Mouse (Mus musculus) midbrain, postnatal 0 days (tissue): ENCODE measurements around the gene Plod1. TPM values are rescaled to one million over a fixed set of nuclear protein-coding genes. Genes with fewer than 3 reads are reported as not detected.

Source experiments
- ATAC-seq: fragments of 200-750 bp; cut with Nextera tagmentation; 2 replicates; pipeline ENCODE4 v1.8.0; 2017; ENCODE audit warnings: moderate number of reproducible peaks, mild to moderate bottlenecking, moderate TSS enrichment, moderate library complexity; ENCODE audit not compliant: low FRiP score
- DNase-seq: peaks from one replicate; pipeline ENCODE4 v3.0.0-alpha.2; 2015; ENCODE audit warnings: low spot score
- H3K27ac ChIP-seq: fragments of 300-500 bp; sonication (generic); 2 replicates; pipeline ENCODE4 v1.5.1; 2014; ENCODE audit warnings: low read depth, mild to moderate bottlenecking, low read length, mixed read lengths
- H3K27me3 ChIP-seq: fragments of 300-500 bp; sonication (generic); 2 replicates; pipeline ENCODE4 v1.6.1; 2014; ENCODE audit warnings: low read length, control low read depth, mixed read lengths; ENCODE audit not compliant: insufficient read depth
- H3K36me3 ChIP-seq: fragments of 300-500 bp; sonication (generic); 2 replicates; pipeline ENCODE4 v1.6.1; 2014; ENCODE audit warnings: low read length, control low read depth, mixed read lengths; ENCODE audit not compliant: insufficient read depth
- H3K4me1 ChIP-seq: fragments of 300-500 bp; sonication (generic); 2 replicates; pipeline ENCODE4 v1.6.1; 2014; ENCODE audit warnings: mild to moderate bottlenecking, control low read depth, antibody characterized with exemption, low read length, mixed read lengths; ENCODE audit not compliant: insufficient read depth
- H3K4me2 ChIP-seq: fragments of 300-500 bp; sonication (generic); 2 replicates; pipeline ENCODE4 v1.6.1; 2014; ENCODE audit warnings: low read depth, mild to moderate bottlenecking, low read length, mixed read lengths; ENCODE audit not compliant: poor library complexity, severe bottlenecking
- H3K4me3 ChIP-seq: fragments of 300-500 bp; sonication (generic); 2 replicates; pipeline ENCODE4 v1.5.1; 2014; ENCODE audit warnings: low read depth, mild to moderate bottlenecking, low read length, moderate library complexity
- H3K9ac ChIP-seq: fragments of 300-500 bp; sonication (generic); replicated peaks from 2 replicates; pipeline ENCODE4 v1.6.1; 2014; ENCODE audit warnings: mild to moderate bottlenecking, low read length, moderate library complexity, mixed read lengths; ENCODE audit not compliant: poor library complexity, severe bottlenecking
- H3K9me3 ChIP-seq: fragments of 300-500 bp; sonication (generic); 2 replicates; pipeline ENCODE4 v1.6.1; 2016; ENCODE audit warnings: low read length, control low read depth
- CTCF ChIP-seq: IDR thresholded peaks from 2 replicates; pipeline ENCODE4 v1.5.1; 2016; ENCODE audit warnings: antibody characterized with exemption, mild to moderate bottlenecking
- WGBS: fragments of 180-500 bp; shearing (Covaris S2); extraction: QIAGEN DNeasy Blood & Tissue Kit; methylation state at CpG from one replicate; pipeline ENCODE4 v1.1.7; 2014; 5-methylcytosine and 5-hydroxymethylcytosine counted together
- polyA plus RNA-seq: library from polyadenylated mRNA; unstranded; fragments of >200 nt; fragmentation: Nextera tagmentation; extraction: Ambion mirVana; gene quantifications from 2 replicates; pipeline ENCODE4 v1.2.1, GENCODE M21; 2015
- total RNA-seq: library from RNA; depleted of rRNA; stranded (reverse); fragments of >200 nt; gene quantifications from 2 replicates; pipeline ENCODE4 v1.2.3, GENCODE M21; 2014

The Plod1 gene
- total and polyA plus RNA-seq, 2 experiments from 2014 or later = 20.0 to 26.1 TPM

DNA sequence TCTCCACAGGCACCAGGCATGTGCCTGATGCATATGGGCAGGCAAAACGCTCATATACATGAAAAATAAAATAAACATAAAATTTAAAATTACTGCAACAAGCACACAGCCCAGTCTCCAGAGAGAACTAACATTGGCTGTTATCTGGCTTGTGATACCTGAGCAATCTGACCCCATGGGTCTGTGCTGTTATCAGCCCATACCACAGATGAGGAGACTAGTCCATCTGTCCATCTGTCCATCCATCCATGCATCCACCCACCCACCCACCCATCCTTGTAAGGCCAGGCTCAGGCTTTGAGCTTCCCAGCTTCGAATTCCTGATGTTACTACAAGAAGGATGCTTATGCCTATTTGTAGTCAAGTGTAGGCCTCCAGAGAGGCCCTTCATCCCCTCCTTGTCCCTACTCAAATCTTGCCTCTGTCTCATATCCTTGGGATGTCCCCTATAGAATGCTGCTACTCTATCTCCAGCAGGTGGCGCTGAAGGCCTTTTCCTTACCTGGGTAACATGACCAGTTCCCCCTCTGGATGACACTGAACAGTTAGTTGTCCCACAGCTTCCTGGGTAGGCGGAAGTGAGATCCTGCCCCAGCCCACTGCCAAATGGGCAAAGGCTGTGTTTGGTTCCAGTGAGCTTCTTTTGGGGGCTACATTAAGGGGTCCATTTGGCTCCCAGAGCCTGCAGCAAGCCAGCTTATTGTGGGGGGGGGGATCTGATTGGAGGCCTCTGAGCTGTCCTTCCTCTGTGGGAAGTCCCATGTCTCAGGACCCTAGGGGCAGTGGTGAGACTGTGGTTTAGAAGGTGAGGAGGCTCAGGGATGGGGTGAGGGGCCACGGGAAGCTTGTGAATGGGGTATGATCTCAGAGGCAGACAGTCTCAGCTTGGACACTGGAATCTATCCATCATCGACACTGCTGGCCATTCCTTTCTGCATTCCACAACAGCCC lies 23.6 kb upstream of the Plod1 start:
- no peaks in the 10 kb centered on the region for H3K4me1 ChIP-seq
- no peak overlapping the region for H3K9ac ChIP-seq
- ATAC-seq (peak; percentile 76), DNase-seq (peak; percentile 92)
- no peaks in the 10 kb centered on the region for H3K36me3 ChIP-seq
- peak; percentile 86 for TF ChIP-seq CTCF
- no peak overlapping the region for H3K4me3 ChIP-seq
- no peak overlapping the region for H3K27ac ChIP-seq
- no peaks in the 10 kb centered on the region for H3K27me3 ChIP-seq
- no peak overlapping the region for H3K4me2 ChIP-seq
- WGBS = 45% methylated on average over 6 of the region's 6 CpGs
- no peaks in the 10 kb centered on the region for H3K9me3 ChIP-seq

DNA sequence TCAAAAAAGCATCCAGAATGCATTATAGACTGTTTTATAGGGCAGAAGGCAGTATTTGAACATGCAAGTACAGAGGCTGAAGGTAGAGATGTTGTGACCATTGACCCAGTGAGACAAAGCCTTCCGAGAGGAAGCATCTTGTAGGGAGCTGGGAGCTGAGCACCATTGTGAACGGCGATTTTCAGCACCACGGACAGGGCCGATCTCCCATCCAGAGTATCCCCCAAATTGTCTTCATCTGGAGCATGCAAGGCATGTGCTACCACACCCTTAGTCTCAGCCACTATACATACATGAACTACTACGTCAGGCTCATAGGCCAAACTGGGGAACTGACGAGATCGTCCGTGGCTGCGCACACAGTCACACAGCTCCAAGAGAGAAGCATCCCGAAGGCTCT lies 20.6 kb upstream of the Plod1 start:
- DNase-seq (no peak), ATAC-seq (no peak)
- Histone ChIP-seq H3K9ac (no peak overlapping the region), H3K4me2 (no peak overlapping the region), H3K9me3 (no peaks in the 10 kb centered on the region), H3K27me3 (no peaks in the 10 kb centered on the region), H3K4me3 (no peak overlapping the region), H3K27ac (no peak overlapping the region), H3K4me1 (no peaks in the 10 kb centered on the region), H3K36me3 (peaks cover 1% of the 10 kb centered on the region; the same call in 1 of the 2 replicates)
- WGBS = 49% methylated on average over 11 of the region's 11 CpGs
- no peak for TF ChIP-seq CTCF

DNA sequence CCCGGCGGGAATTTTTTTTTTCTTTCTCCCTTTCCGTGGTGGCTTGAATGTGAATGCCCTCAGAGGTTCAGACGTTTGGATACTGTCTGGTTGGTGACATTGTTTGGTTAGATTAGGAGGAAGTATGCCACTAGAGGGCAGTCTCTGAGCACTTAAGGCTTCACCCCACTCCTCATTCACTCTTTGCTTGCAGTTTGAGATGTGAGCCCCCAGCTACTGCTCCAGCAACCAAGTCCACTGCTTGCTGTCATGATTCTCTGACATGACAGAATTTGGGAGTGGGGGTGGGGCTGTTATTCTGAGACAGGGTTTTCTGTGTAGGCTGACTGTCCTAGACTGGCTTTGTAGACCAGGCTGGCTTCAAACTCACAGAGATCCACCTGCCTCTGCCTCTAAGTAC lies 17.0 kb upstream of the Plod1 start:
- ATAC-seq = no peak
- Histone ChIP-seq H3K4me2 (no peak overlapping the region), H3K27ac (no peak overlapping the region), H3K4me3 (no peak overlapping the region), H3K27me3 (no peaks in the 10 kb centered on the region), H3K4me1 (no peaks in the 10 kb centered on the region), H3K9ac (no peak overlapping the region), H3K9me3 (no peaks in the 10 kb centered on the region), H3K36me3 (peaks cover 3% of the 10 kb centered on the region; the same call in 1 of the 2 replicates)
- WGBS = 9% methylated on average over 4 of the region's 4 CpGs
- peak; percentile 73 for TF ChIP-seq CTCF
- DNase-seq = peak; percentile 80

DNA sequence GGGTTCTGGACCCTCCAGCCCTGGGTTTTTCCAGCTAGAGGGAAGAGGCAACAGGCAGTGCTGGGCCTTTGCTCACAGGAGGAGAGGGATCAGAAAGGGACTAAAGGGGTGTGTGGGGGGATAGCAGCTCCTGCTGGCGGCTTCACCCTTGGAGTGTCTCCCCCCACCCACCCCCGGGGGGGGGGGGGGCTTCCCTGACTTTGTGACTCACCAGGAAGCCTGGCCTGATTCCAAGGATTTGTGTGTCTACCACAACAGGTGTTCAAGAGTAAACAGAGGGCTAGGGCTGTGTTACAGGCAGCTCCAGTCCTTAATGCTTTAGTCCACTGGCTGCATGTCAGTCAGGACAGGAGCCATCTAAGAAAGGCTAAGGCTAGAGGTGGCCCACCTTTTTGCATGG lies 10.9 kb upstream of the Plod1 start:
- no peak for DNase-seq
- ATAC-seq = no peak
- H3K4me3 ChIP-seq = no peak overlapping the region
- no peak for TF ChIP-seq CTCF
- WGBS = 59% methylated on average over 2 of the region's 2 CpGs
- H3K9ac ChIP-seq = no peak overlapping the region
- peaks cover 44% of the 10 kb centered on the region for H3K36me3 ChIP-seq
- H3K4me1 ChIP-seq = no peaks in the 10 kb centered on the region
- no peaks in the 10 kb centered on the region for H3K9me3 ChIP-seq
- no peak overlapping the region for H3K4me2 ChIP-seq
- H3K27me3 ChIP-seq = no peaks in the 10 kb centered on the region
- H3K27ac ChIP-seq = no peak overlapping the region

DNA sequence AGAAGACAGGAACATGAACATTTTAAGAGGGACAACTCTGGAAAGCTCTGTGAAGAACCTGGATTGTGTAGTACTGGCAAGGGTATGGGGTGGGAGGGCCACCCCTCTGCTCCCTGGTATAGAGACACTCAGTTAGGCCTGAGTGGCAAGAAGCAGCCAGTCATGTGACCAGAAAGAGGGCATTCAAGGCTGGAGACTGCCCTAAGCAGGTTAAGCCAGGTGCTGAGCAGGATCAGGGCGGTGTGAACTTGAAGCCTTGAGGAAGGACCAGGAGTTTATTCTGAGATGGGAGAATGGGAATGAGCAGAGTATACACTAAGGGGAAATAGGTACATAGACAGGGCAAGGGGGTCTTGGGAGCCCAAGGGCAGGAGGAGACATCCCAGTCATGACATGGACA lies 6.4 kb upstream of the Plod1 start:
- Histone ChIP-seq H3K9ac (no peak overlapping the region), H3K27ac (no peak overlapping the region), H3K36me3 (peaks cover 41% of the 10 kb centered on the region), H3K9me3 (no peaks in the 10 kb centered on the region), H3K4me2 (no peak overlapping the region; the same call in 1 of the 2 replicates), H3K27me3 (no peaks in the 10 kb centered on the region), H3K4me3 (no peak overlapping the region), H3K4me1 (peaks cover 8% of the 10 kb centered on the region; the same call in 1 of the 2 replicates)
- no peak for DNase-seq
- TF ChIP-seq CTCF = no peak
- no peak for ATAC-seq
- WGBS = 95% methylated on average over 1 of the region's 1 CpGs
